Mouse (Mus musculus): Measurements from ENCODE around the gene Gpr87.

Gpr87 gene

DNA sequence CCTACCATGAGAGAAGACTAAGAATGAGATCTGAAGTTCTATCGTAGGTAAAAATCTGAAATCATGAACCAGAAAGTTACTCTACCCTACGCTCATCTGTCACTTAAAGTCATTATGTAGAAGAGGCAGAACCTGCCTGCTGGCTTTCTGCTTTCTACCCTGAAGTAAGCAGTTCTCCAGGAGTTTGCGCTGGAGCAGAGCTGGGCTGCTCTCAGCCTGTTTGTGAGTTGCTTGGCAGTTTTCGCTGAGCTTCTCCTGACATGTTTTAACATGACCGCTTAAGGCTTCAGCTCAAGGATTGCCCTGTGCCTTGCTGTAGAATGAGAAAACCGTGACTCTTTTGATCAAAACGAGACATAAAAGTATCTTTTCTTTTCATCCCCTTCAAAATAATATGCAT lies 805 bp downstream of the Gpr87 start:
- in situ Hi-C loops (cut with MboI, MseI): no loop called here

DNA sequence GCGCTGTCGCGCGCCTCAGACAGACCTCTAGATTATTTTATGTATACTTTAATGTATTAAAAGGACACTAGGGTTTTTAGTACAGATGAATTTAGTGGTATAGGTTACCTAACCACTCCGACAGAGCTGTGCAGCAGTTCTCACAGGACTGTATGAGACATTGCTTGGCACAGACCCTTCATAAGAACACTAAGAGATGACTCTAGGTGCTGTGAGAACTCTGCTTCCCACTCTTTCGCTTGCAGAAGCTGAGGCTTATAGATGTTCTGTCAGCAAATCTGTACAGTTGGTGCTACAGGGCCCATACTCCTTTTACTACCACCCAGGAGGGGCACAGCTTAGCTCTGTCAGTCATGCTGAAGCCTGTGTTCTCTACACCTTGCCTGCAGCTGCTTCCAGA lies 3.2 kb downstream of the Gpr87 start:
- in situ Hi-C loops (cut with MboI, MseI): no loop called here

DNA sequence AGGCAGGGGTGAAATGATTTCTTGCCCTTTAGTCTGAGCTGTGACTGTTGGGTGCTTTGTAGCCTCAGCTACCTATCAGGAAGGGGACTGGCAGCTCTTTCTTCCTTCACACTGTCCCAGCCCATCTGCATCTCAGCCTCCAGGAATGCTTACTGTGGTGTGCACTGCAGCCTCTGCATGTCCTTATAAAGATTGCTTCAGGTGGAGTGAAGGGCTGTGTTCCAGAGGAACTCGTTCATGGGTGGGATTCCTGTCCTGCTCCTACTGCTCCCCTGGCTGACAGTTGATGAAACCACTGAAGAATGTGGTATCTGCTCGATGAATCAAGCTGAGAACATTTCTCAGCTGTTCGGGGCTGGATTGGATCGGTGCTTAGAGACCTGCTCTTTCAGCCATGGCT lies 7.6 kb downstream of the Gpr87 start:
- in situ Hi-C loops (cut with MboI, MseI): loop anchor here in 1 of 2 experiments (10.0 kb wide), 1 partner anchor 557 kb away; no protein-coding TSS in a partner anchor

DNA sequence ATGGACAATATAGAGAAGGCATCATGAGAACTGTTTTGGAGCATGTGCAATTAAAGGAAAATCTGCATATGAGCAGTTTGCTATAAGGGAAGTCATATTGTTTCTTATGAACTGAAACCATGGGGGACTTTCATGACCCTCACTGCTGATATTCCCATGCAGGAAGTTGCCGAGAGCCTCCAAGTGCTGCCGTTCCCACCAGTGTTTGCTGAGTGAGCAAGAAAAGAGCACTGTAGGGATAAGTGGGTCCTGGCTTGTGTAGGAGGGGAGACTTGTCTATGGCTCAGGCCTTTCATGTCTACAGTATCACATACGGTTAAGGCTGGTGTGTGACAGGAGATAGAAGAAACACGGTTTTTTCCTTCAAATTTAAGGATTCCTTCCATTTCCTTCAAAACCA lies 9.2 kb downstream of the Gpr87 start:
- in situ Hi-C loops (cut with MboI, MseI): loop anchor here in 1 of 2 experiments (10.0 kb wide), 1 partner anchor 559 kb away; no protein-coding TSS in a partner anchor

DNA sequence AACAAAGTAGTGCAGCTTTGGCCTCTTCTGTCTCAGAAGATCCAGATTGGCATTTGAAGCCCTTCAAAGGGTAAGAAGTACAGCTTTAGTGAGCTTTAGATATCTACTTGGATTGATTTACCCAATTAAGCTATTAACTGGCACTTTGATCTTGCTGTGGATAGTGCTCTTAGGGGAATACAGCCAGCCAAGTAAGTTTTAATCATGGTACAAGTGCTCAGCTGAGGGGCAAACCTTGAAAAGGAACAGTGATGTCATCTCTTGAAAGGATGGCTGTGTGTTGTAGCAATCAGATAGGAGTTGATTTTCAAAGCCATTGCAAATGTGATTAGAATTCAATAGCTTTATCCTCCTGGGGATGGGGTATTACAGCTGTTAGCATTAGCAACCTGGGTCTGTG lies 12.8 kb downstream of the Gpr87 start:
- in situ Hi-C loops (cut with MboI, MseI): loop anchor here in 1 of 2 experiments (10.0 kb wide), 1 partner anchor 563 kb away; no protein-coding TSS in a partner anchor

DNA sequence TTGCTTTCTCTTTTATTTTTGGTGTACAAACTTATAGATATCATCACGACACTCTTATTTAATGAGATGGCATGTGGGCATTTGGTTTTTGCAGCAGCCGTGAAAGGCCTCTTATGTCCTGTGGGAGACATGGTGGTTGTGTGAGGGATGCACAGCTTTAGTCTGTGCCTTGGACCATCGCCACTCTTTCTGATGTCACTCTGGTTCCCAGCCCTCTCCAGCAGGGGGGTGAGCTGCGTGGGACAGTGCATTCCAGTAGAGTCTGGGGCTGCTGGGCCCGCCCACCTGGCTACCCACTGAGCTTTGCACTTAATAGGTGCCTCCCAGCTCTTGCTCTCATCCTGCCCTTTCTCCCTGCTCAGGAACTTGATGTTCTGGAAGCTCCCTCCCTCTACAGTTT lies 13.8 kb downstream of the Gpr87 start:
- in situ Hi-C loops (cut with MboI, MseI): loop anchor here in 1 of 2 experiments (10.0 kb wide), 1 partner anchor 564 kb away; no protein-coding TSS in a partner anchor

DNA sequence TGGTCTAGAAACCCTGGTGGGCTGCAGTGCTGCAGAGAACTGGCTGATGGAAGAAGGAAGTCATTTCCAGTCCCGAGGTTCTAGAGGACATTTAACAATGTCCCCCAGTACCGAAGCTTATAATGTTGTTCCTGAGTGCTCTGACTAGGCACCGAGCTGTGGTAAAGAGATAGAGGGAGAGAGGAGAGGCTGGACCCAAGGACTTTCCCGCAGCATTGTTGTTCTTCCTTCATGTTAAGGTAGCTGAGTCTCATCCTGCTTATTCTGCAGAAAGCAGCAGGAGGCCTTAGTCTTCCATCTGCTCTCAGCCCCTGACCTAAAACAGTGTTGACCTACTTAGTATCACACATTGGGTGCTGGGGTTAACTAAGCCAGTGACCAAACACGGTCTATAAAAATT lies 18.0 kb downstream of the Gpr87 start:
- in situ Hi-C loops (cut with MboI, MseI): loop anchor here in 1 of 2 experiments (10.0 kb wide), 1 partner anchor 568 kb away; no protein-coding TSS in a partner anchor

DNA sequence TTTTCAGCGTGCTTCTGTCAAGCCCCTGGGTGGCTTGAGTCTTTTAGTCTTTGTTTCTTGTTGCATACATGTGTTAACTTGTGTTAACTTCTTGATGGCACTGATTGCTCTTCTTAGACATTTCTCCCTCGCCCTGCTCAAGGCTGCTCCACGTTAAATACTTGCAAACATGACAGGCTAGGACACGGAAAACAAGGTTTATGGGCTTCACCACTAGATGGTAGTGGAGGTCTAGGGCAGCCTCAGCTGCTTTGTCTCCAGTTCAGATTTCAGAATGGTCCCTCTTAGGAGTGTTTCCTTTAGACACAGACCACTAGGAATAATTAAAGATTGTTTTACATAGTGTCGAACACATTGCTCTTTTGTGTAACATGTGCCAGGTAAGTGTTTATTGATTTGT lies 19.7 kb downstream of the Gpr87 start:
- in situ Hi-C loops (cut with MboI, MseI): loop anchor here in 1 of 2 experiments (10.0 kb wide), 1 partner anchor 570 kb away; no protein-coding TSS in a partner anchor

DNA sequence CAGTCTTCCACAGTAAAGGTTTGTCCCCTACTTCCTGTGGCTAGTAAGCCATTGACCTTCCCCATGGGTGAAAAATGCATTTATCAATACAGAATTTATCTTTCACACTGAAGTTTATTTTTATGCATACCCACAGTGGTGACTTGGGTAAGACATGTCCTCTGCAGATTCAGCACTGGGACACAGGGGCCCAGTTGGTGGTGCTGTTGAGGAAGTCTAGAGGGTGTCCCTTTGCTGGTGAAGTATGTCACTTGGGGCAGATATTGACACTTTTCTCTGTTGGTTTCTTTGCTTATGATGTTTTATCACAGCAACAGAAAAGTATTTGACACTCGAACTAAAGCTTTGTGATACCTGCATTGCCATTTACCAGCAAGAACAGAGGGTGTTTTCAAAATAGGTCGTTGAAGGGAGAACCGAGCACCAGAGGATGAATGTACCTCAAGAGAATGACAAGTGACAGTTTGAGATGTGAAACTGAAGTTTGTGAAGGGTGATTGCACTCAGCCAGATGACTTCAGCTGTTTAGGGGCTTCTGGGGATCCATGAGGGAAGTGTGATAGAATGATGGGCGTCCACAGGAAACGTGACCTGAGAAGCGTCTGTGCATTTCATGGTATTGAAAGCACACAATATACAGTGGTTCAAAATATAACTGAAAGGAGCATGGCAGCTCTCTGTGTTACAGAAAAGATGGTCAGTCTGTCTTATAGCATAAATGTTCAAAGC lies 20.3 kb downstream of the Gpr87 start:
- in situ Hi-C loops (cut with MboI, MseI): loop anchor here (5.0 to 10.0 kb wide), 3 partner anchors 52 to 570 kb away; no protein-coding TSS in a partner anchor

DNA sequence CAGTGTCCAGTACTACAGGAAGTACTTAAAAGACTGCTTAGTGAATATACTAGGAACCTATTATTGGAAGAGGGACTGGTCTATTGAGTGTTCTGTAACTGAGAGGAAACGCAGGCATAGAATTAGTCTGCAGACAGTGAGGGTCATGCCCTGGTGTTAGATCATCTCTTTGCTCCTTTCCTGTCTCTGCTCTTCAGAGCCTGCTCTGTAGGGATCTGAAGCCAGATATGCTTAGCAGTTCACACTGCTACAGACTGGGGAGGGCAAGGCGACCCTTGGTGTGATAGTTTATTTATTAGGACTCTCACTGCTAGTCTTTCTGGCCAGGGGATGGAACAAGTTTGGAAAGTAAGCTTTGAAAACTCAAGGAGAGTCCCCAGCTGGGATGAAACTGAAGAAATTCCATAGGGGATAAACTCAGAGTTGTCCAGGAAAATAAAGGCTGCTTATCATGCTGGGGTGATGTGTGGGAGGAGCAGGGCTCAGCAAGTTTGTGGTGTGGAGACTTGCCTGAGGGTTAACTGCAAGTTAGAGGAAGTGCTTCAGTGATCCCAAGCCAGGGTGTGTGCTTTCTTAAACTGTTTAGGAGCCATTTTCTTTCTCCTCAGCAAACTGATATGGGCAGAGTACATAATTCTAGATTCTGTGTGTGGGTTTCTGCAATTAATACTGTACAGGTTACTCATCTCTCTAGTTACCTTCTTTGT lies 24.8 kb downstream of the Gpr87 start:
- in situ Hi-C loops (cut with MboI, MseI): loop anchor here (5.0 to 10.0 kb wide), 4 partner anchors 48 to 575 kb away; no protein-coding TSS in a partner anchor

DNA sequence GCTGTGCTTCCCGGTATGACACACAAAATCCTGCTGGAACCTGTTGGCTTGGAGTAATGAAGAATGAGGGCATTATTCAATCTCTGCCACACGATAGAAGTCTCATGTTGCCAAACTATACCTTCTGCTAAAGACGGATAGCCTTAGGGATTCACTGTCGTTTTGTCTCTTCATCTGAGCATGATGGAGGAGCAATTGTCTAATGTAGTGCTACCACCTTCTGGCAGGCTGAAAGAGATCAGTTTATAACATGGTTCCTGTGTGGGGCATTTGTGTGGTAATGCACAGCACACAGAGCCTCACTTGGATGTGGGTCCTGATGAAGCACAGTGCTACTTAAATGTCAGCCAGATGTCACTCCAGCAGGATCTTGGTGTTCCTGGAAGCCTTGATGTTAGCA lies 25.7 kb downstream of the Gpr87 start:
- in situ Hi-C loops (cut with MboI, MseI): loop anchor here in 1 of 2 experiments (5.0 kb wide), 1 partner anchor 378 kb away; no protein-coding TSS in a partner anchor

DNA sequence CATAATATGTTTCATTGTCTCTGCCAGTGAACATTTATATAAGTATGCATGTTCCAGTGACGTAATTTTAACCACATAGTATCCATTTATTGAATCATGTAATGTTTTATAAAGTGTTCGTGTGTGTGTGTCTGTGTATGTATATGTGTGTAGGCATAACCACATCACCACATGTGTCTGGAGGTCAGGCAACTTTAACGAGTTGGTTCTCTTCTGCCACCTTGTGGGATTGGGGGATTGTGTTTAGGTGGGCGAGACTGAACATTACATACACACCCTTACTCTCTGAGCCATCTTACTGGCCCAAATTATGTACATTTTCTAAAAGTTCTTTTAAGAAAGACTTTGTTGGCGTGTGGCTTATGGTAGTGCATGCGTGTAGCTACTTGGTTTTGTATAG lies 26.4 kb downstream of the Gpr87 start:
- in situ Hi-C loops (cut with MboI, MseI): loop anchor here in 1 of 2 experiments (5.0 kb wide), 1 partner anchor 379 kb away; no protein-coding TSS in a partner anchor

DNA sequence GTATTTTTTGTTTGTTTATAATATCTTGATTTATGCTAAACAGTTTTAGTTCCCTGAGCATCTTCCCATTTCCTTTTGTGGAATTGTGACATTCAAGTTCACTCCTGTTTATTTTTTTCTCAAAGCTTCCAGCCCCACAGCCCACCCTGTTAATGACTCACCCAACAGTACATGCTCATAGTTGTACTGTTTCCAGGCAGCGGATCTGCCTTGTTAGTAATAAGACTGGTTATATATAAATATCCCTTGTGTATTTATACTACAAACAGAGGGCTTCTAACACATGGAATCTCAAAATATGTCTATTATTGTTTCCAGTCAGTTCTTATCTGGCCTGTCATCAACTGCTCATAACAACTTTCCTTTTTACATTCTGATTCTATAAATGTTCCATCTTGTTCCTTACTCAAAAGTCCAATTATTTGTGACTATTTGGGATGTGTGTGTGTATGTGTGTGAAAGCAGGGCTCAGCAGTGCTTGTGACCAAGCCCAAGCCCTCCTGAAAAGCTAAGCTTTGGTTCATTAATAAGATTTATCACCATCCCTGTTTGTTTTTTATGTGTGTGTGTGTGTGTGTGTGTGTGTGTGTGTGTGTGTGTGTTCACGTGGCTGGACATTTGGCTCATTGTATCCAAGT lies 27.4 kb downstream of the Gpr87 start:
- in situ Hi-C loops (cut with MboI, MseI): loop anchor here in 1 of 2 experiments (5.0 kb wide), 1 partner anchor 380 kb away; no protein-coding TSS in a partner anchor

DNA sequence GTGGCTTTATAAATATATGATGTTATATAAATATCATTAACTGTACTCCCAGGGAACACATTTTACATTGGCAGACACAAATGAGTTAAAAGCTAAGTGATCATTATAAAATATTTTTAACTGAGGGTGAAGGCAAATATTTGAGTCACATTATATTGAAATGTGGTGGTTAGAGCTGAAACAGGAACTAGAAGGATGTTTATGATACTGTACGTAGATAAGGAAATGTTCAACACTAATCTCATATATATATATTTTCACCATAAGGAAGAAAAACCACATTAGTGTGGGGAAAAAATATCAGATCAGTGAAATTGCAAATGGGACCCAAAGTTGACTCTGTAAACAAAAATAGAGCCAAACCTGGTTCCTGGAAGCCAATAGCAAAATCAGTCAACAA lies 34.4 kb downstream of the Gpr87 start:
- in situ Hi-C loops (cut with MboI, MseI): no loop called here

DNA sequence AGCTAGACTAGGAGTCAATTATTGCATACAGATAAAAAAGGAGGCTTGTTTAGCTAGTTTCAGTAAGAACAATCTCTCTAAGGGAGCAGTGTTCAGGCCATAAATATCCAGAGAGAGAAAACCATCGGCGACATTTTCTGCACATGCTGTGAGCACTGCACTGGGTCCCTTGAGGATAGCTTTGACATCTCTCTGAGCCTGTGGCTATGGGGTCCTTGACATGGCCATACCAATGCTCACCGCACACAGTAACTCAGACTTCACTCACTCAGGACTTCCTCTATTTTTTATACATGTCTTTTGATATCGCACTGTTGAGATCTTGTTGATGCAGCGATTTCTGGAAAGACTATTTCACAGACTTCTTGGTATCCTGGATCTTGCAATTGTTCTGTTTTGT lies 37.9 kb downstream of the Gpr87 start:
- in situ Hi-C loops (cut with MboI, MseI): no loop called here

DNA sequence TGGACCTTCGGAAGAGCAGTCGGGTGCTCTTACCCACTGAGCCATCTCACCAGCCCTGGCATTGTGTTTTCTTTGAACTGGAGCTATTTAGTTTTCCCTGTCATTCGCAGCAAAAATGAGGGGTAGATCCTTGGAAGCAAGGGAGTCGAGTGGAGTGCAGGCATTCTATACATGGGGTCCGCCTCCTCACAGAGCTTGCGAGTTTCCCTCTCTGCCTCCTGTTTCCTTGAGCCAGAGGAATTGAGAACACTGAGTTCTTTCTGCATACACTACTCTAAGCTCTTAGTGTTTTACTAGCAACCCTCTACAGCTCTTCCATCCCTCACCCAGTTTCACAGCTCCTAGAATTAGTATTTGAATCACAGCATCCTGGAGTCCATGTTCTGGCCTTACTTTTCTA lies 39.5 kb downstream of the Gpr87 start:
- in situ Hi-C loops (cut with MboI, MseI): no loop called here

DNA sequence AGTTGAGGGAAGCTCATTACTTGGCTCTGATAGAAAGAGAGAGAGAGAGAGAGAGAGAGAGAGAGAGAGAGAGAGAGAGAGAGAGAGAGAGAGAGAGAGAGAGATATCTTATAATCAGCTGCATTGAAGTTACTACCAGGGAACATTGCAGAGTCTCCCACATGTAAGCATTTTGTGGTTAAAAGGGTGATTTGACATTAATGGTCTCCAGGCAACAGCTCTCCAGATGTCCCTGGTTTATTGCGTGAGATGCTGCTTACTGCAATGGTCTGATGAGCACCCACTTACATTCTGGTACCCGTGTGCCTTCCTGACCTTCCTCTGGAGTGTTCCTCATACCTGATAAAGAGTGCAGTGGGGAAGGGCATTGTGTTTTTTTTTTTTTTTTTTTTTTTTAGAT lies 40.0 kb downstream of the Gpr87 start:
- in situ Hi-C loops (cut with MboI, MseI): no loop called here

DNA sequence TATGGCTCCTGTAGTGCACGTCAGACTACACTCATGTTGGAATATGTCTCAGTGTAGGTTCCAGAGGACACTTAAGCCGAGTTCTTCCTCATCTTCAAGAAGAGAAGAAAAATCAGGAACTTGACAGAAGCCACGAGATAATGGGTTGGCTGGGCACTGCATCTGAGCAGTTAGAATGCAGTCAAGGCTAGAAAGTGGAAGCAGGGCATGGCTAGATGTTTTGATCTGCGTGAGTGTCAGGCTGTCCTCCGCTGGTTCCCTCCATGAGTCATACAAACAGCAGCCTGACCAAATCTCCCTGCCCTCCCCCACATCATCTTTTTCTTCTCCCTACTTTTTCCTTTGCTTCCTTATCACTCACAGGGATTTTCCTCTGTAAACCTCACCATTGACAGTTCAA lies 41.5 kb downstream of the Gpr87 start, which contains the start of gene P2ry14:
P2ry14 (minus strand) TSS at position 195 of the 400 bp plus-strand sequence.
- in situ Hi-C loops (cut with MboI, MseI): no loop called here

DNA sequence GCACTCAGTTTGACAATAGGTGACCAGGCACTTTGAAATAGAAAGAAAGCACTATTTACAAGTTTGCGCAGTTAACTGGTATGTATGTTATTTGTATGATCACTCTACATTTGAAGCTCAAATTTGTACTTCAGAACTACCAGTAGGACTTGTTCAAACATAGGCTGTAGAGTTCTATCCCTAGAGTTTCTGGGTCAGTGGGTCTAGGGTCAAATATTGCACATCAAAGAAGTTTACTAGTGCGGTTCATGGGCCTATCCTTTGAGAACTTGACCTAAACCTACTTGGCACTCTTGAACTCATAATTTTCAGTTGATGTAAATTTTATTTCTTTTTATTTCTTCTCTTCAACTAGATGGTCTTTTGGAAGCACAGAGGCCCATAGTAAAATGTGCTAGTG lies 44.3 kb downstream of the Gpr87 start:
- in situ Hi-C loops (cut with MboI, MseI): no loop called here

DNA sequence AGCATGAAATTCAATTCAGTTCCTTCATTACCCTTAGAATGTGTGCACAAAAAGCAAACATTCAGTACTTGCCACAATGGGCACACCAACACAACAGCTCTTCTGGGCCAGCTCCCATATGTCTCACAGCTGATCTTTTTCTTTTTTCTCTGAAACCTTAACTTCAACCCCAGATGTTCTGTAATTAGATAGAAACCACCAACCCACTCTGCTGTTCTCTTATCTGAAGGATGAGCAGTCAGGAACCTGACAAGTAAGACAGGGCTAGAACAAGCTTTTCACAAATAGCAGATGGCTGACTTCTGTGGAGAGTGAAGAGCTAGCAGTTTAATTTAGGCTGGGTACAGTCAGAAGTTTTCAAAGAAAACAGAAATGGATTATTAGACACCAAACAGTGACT lies 45.3 kb downstream of the Gpr87 start:
- in situ Hi-C loops (cut with MboI, MseI): loop anchor here in 1 of 2 experiments (10.0 kb wide), 1 partner anchor 1125 kb away; no protein-coding TSS in a partner anchor

DNA sequence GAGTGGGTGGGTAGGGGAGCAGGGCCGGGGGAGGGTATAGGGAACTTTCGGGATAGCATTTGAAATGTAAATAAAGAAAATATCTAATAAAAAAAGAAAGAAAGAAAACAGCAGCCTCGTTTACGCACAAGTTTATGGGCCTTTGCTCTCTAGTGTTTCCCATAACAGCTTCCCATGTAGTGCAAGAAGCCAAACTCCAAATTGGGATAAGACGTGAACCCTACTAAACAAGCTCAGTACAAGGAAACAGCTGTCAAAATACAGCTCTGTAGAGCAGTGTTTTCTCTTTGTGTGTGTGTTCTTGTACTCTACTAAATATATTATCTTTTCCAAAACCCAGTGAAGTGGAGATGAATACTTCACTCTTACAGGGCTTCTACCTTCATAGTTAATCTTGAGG lies 49.7 kb downstream of the Gpr87 start:
- in situ Hi-C loops (cut with MboI, MseI): loop anchor here in 1 of 2 experiments (10.0 kb wide), 1 partner anchor 1130 kb away; no protein-coding TSS in a partner anchor
